Mouse (Mus musculus) heart, adult 18-20 months (tissue): ENCODE measurements at regions not wholly inside any gene's neighbourhood (a gene's known extent, or its start where the extent isn't known, plus 50 kb on each side); places are given as distances from the start of the nearest gene placed in this dataset.

Source experiments
- DNase-seq, 2 experiments: peaks; one replicate each; pipeline ENCODE4 v3.0.0; 2021 to 2022; ENCODE audit warnings: mixed read lengths in 1 of 2

- peak in 1 of 2 experiments; percentile 2 for DNase-seq
Observed at GRCm38 (mm10) chr12:27823392-27823791, 481.0 kb upstream of the Sox11 start.

GRCm38 (mm10) chr12:27796642-27797041 lies 454.3 kb upstream of the Sox11 start:
- DNase-seq = peak in 1 of 2 experiments; percentile 2

- no peak for DNase-seq
Observed at GRCm38 (mm10) chr12:27786716-27787291, 444.4 kb upstream of the Sox11 start.

GRCm38 (mm10) chr12:27780801-27781200 lies 438.4 kb upstream of the Sox11 start:
- DNase-seq = no peak

GRCm38 (mm10) chr12:27765948-27766347 lies 423.6 kb upstream of the Sox11 start:
- no peak for DNase-seq

- no peak for DNase-seq
Observed at GRCm38 (mm10) chr12:27759016-27759415, 416.6 kb upstream of the Sox11 start.

GRCm38 (mm10) chr12:27757641-27758040 lies 415.3 kb upstream of the Sox11 start:
- DNase-seq = no peak

- no peak for DNase-seq
Observed at GRCm38 (mm10) chr12:27724619-27725200, 382.3 kb upstream of the Sox11 start.

GRCm38 (mm10) chr12:27680459-27680858 lies 338.1 kb upstream of the Sox11 start:
- DNase-seq = no peak

GRCm38 (mm10) chr12:27673404-27673803 lies 331.0 kb upstream of the Sox11 start:
- no peak for DNase-seq

GRCm38 (mm10) chr12:27670650-27671084 lies 328.3 kb upstream of the Sox11 start:
- no peak for DNase-seq

GRCm38 (mm10) chr12:27670190-27670589 lies 327.8 kb upstream of the Sox11 start:
- DNase-seq = no peak

GRCm38 (mm10) chr12:27669542-27669941 lies 327.2 kb upstream of the Sox11 start:
- no peak for DNase-seq

- no peak for DNase-seq
Observed at GRCm38 (mm10) chr12:27666456-27666855, 324.1 kb upstream of the Sox11 start.

GRCm38 (mm10) chr12:27663126-27663525 lies 320.8 kb upstream of the Sox11 start:
- no peak for DNase-seq

- no peak for DNase-seq
Observed at GRCm38 (mm10) chr12:27662723-27663122, 320.3 kb upstream of the Sox11 start.

- DNase-seq = peak; percentile 51 to 55
Observed at GRCm38 (mm10) chr12:27657536-27657935, 315.2 kb upstream of the Sox11 start.

GRCm38 (mm10) chr12:27653541-27653940 lies 311.2 kb upstream of the Sox11 start:
- DNase-seq = no peak

- no peak for DNase-seq
Observed at GRCm38 (mm10) chr12:27648602-27649001, 306.2 kb upstream of the Sox11 start.

- no peak for DNase-seq
Observed at GRCm38 (mm10) chr12:27646497-27647307, 304.3 kb upstream of the Sox11 start.

GRCm38 (mm10) chr12:27619616-27620015 lies 277.2 kb upstream of the Sox11 start:
- no peak for DNase-seq

- no peak for DNase-seq
Observed at GRCm38 (mm10) chr12:27604061-27604679, 261.8 kb upstream of the Sox11 start.

- DNase-seq = peak; percentile 6 to 61
Observed at GRCm38 (mm10) chr12:27599149-27599548, 256.8 kb upstream of the Sox11 start.
